ENCODE assay signal across 22 mouse cellular contexts in genomic region chr2:123688290-123689030, GRCm38 (mm10).
"Had no signal": no experiment of that assay in that cellular context is flagged by ENCODE, and none has a peak within 500 bp of the region (broad histone marks: within the 10 kb centered on the region; RNA-seq: fewer than 3 reads in every experiment).

No protein-coding gene starts in this region.

- H3K27me3 ChIP-seq: limb, embryonic 12.5 days; limb, embryonic 15.5 days; midbrain, embryonic 12.5 days; midbrain, embryonic 15.5 days; neural tube, embryonic 12.5 days; neural tube, embryonic 15.5 days; stomach, embryonic 15.5 days had no signal

- H3K4me2 ChIP-seq: limb, embryonic 12.5 days; limb, embryonic 15.5 days; liver, embryonic 11.5 days; midbrain, embryonic 12.5 days; midbrain, embryonic 15.5 days; neural tube, embryonic 12.5 days; neural tube, embryonic 15.5 days; stomach, embryonic 15.5 days had no signal

- H3K4me3 ChIP-seq: limb, embryonic 12.5 days; limb, embryonic 15.5 days; midbrain, embryonic 12.5 days; midbrain, embryonic 15.5 days; neural tube, embryonic 12.5 days; neural tube, embryonic 15.5 days; stomach, embryonic 15.5 days had no signal

- DNase-seq: kidney, adult 18-20 months; kidney, adult 9 months; kidney, postnatal 14 days; kidney, postnatal 4 days; left cerebral cortex, postnatal 4 days; liver, postnatal 0 days; lung, postnatal 14 days; retina, postnatal 1 day; right cerebral cortex, postnatal 25 days; spleen, adult 18-20 months; thymus, adult 18-20 months; thymus, postnatal 36 days had no signal

- H3K36me3 ChIP-seq: limb, embryonic 12.5 days; limb, embryonic 15.5 days; midbrain, embryonic 12.5 days; midbrain, embryonic 15.5 days; neural tube, embryonic 12.5 days; neural tube, embryonic 15.5 days; stomach, embryonic 15.5 days had no signal

- H3K27ac ChIP-seq: limb, embryonic 12.5 days; limb, embryonic 15.5 days; liver, embryonic 14.5 days; macrophage; midbrain, embryonic 12.5 days; midbrain, embryonic 15.5 days; neural tube, embryonic 12.5 days; neural tube, embryonic 15.5 days; stomach, embryonic 15.5 days had no signal

- H3K4me1 ChIP-seq: limb, embryonic 12.5 days; limb, embryonic 15.5 days; midbrain, embryonic 12.5 days; midbrain, embryonic 15.5 days; neural tube, embryonic 12.5 days; neural tube, embryonic 15.5 days; stomach, embryonic 15.5 days had no signal

- H3K9me3 ChIP-seq: limb, embryonic 12.5 days; limb, embryonic 15.5 days; midbrain, embryonic 12.5 days; midbrain, embryonic 15.5 days; neural tube, embryonic 12.5 days; neural tube, embryonic 15.5 days; stomach, embryonic 15.5 days had no signal

- H3K9ac ChIP-seq: limb, embryonic 12.5 days; limb, embryonic 15.5 days; liver, embryonic 14.5 days; liver, postnatal 0 days; midbrain, embryonic 12.5 days; midbrain, embryonic 15.5 days; neural tube, embryonic 12.5 days; neural tube, embryonic 15.5 days; stomach, embryonic 15.5 days had no signal

- ATAC-seq: liver, postnatal 0 days; midbrain, embryonic 15.5 days had no signal
